Mouse (Mus musculus): ENCODE measurements around the gene Atp6v1g3. TPM values are rescaled to one million over a fixed set of nuclear protein-coding genes. Genes with fewer than 3 reads are reported as not detected.

Gene Atp6v1g3
- polyA plus RNA-seq, 1 experiment from 2014 or later = not detected

GRCm38 (mm10) chr1:138256172-138256789 is 17.3 kb upstream of the Atp6v1g3 start:
- no peak overlapping the region for H3K9ac ChIP-seq
- no peaks in the 10 kb centered on the region for H3K36me3 ChIP-seq
- H3K27me3 ChIP-seq = no peaks in the 10 kb centered on the region
- H3K27ac ChIP-seq = no peak overlapping the region
- H3K4me2 ChIP-seq = no peak overlapping the region
- WGBS = 82% methylated on average over 4 of the region's 4 CpGs
- no peak for ATAC-seq (replicated peaks; ENCODE audit: insufficient number of reproducible peaks, insufficient read depth, low FRiP score, low read depth)
- no peak overlapping the region for H3K4me3 ChIP-seq
- H3K4me1 ChIP-seq (replicated peaks) = no peaks in the 10 kb centered on the region
- no peaks in the 10 kb centered on the region for H3K9me3 ChIP-seq (replicated peaks)

GRCm38 (mm10) chr1:138258758-138259157 is 14.8 kb upstream of the Atp6v1g3 start:
- H3K4me1 ChIP-seq (replicated peaks) = no peaks in the 10 kb centered on the region
- H3K9me3 ChIP-seq (replicated peaks) = no peaks in the 10 kb centered on the region
- no peak overlapping the region for H3K27ac ChIP-seq
- no peak overlapping the region for H3K4me2 ChIP-seq
- H3K27me3 ChIP-seq = no peaks in the 10 kb centered on the region
- ATAC-seq (replicated peaks; ENCODE audit: insufficient number of reproducible peaks, insufficient read depth, low FRiP score, low read depth) = no peak
- no peak overlapping the region for H3K9ac ChIP-seq
- H3K36me3 ChIP-seq = no peaks in the 10 kb centered on the region
- WGBS = 65% methylated on average over 4 of the region's 4 CpGs
- no peak overlapping the region for H3K4me3 ChIP-seq

- no peaks in the 10 kb centered on the region for H3K4me1 ChIP-seq (replicated peaks)
- no peak overlapping the region for H3K27ac ChIP-seq
- H3K27me3 ChIP-seq = no peaks in the 10 kb centered on the region
- no peak overlapping the region for H3K9ac ChIP-seq
- H3K9me3 ChIP-seq (replicated peaks) = no peaks in the 10 kb centered on the region
- no peak for ATAC-seq (replicated peaks; ENCODE audit: insufficient number of reproducible peaks, insufficient read depth, low FRiP score, low read depth)
- no peak overlapping the region for H3K4me2 ChIP-seq
- WGBS = 79% methylated on average over 3 of the region's 3 CpGs
- no peak overlapping the region for H3K4me3 ChIP-seq
- no peaks in the 10 kb centered on the region for H3K36me3 ChIP-seq
Observed at GRCm38 (mm10) chr1:138261520-138261919, 12.0 kb upstream of the Atp6v1g3 start.

- no peaks in the 10 kb centered on the region for H3K27me3 ChIP-seq
- H3K4me1 ChIP-seq (replicated peaks) = no peaks in the 10 kb centered on the region
- no peaks in the 10 kb centered on the region for H3K9me3 ChIP-seq (replicated peaks)
- H3K9ac ChIP-seq = no peak overlapping the region
- no peak for ATAC-seq (replicated peaks; ENCODE audit: insufficient number of reproducible peaks, insufficient read depth, low FRiP score, low read depth)
- no peak overlapping the region for H3K4me2 ChIP-seq
- H3K4me3 ChIP-seq = no peak overlapping the region
- H3K27ac ChIP-seq = no peak overlapping the region
- no peaks in the 10 kb centered on the region for H3K36me3 ChIP-seq
Observed at GRCm38 (mm10) chr1:138262408-138262807, 11.1 kb upstream of the Atp6v1g3 start.

- Histone ChIP-seq H3K4me2 (no peak overlapping the region), H3K36me3 (no peaks in the 10 kb centered on the region), H3K27me3 (no peaks in the 10 kb centered on the region), H3K27ac (no peak overlapping the region), H3K4me3 (no peak overlapping the region), H3K9ac (no peak overlapping the region), H3K4me1 (replicated peaks) (no peaks in the 10 kb centered on the region), H3K9me3 (replicated peaks) (no peaks in the 10 kb centered on the region)
- no peak for ATAC-seq (replicated peaks; ENCODE audit: insufficient number of reproducible peaks, insufficient read depth, low FRiP score, low read depth)
- 79% methylated on average over 5 of the region's 5 CpGs for WGBS
Observed at GRCm38 (mm10) chr1:138267465-138268055, 6.0 kb upstream of the Atp6v1g3 start.

GRCm38 (mm10) chr1:138274930-138275329 is 1.4 kb downstream of the Atp6v1g3 start:
- no peak for ATAC-seq (replicated peaks; ENCODE audit: insufficient number of reproducible peaks, insufficient read depth, low FRiP score, low read depth)

GRCm38 (mm10) chr1:138275859-138276258 is 2.3 kb downstream of the Atp6v1g3 start:
- H3K9ac ChIP-seq = no peak overlapping the region
- H3K36me3 ChIP-seq = no peaks in the 10 kb centered on the region
- no peak overlapping the region for H3K4me2 ChIP-seq
- H3K27ac ChIP-seq = no peak overlapping the region
- no peak for ATAC-seq (replicated peaks; ENCODE audit: insufficient number of reproducible peaks, insufficient read depth, low FRiP score, low read depth)
- 56% methylated on average over 5 of the region's 5 CpGs for WGBS
- no peaks in the 10 kb centered on the region for H3K9me3 ChIP-seq (replicated peaks)
- no peaks in the 10 kb centered on the region for H3K27me3 ChIP-seq
- H3K4me1 ChIP-seq (replicated peaks) = no peaks in the 10 kb centered on the region
- H3K4me3 ChIP-seq = no peak overlapping the region

More at GRCm38 (mm10) chr1:138274930-138275329, 1.4 kb downstream of the Atp6v1g3 start:
- Histone ChIP-seq H3K4me1 (replicated peaks) (no peaks in the 10 kb centered on the region), H3K4me2 (no peak overlapping the region), H3K4me3 (no peak overlapping the region), H3K27me3 (no peaks in the 10 kb centered on the region), H3K27ac (no peak overlapping the region), H3K9me3 (replicated peaks) (no peaks in the 10 kb centered on the region), H3K9ac (no peak overlapping the region), H3K36me3 (no peaks in the 10 kb centered on the region)
- WGBS = 72% methylated on average over 3 of the region's 3 CpGs

GRCm38 (mm10) chr1:138281139-138281538 is 7.6 kb downstream of the Atp6v1g3 start:
- Histone ChIP-seq H3K4me1 (replicated peaks) (no peaks in the 10 kb centered on the region), H3K4me2 (no peak overlapping the region), H3K36me3 (no peaks in the 10 kb centered on the region), H3K9me3 (replicated peaks) (no peaks in the 10 kb centered on the region), H3K4me3 (no peak overlapping the region), H3K27ac (no peak overlapping the region), H3K9ac (no peak overlapping the region), H3K27me3 (no peaks in the 10 kb centered on the region)
- WGBS = 72% methylated on average over 6 of the region's 6 CpGs
- no peak for ATAC-seq (replicated peaks; ENCODE audit: insufficient number of reproducible peaks, insufficient read depth, low FRiP score, low read depth)

- no peak overlapping the region for H3K4me3 ChIP-seq
- H3K4me2 ChIP-seq = no peak overlapping the region
- H3K27me3 ChIP-seq = no peaks in the 10 kb centered on the region
- no peak overlapping the region for H3K9ac ChIP-seq
- H3K9me3 ChIP-seq (replicated peaks) = no peaks in the 10 kb centered on the region
- H3K4me1 ChIP-seq (replicated peaks) = no peaks in the 10 kb centered on the region
- 79% methylated on average over 3 of the region's 3 CpGs for WGBS
- H3K27ac ChIP-seq = no peak overlapping the region
- no peaks in the 10 kb centered on the region for H3K36me3 ChIP-seq
- no peak for ATAC-seq (replicated peaks; ENCODE audit: insufficient number of reproducible peaks, insufficient read depth, low FRiP score, low read depth)
Observed at GRCm38 (mm10) chr1:138282413-138283141, 9.0 kb downstream of the Atp6v1g3 start.

- no peaks in the 10 kb centered on the region for H3K9me3 ChIP-seq (replicated peaks)
- 86% methylated on average over 4 of the region's 4 CpGs for WGBS
- no peaks in the 10 kb centered on the region for H3K27me3 ChIP-seq
- ATAC-seq (replicated peaks; ENCODE audit: insufficient number of reproducible peaks, insufficient read depth, low FRiP score, low read depth) = no peak
- H3K9ac ChIP-seq = no peak overlapping the region
- no peak overlapping the region for H3K4me2 ChIP-seq
- H3K27ac ChIP-seq = no peak overlapping the region
- H3K4me1 ChIP-seq (replicated peaks) = no peaks in the 10 kb centered on the region
- H3K36me3 ChIP-seq = no peaks in the 10 kb centered on the region
- no peak overlapping the region for H3K4me3 ChIP-seq
Observed at GRCm38 (mm10) chr1:138287665-138288064, 14.1 kb downstream of the Atp6v1g3 start.

- no peaks in the 10 kb centered on the region for H3K4me1 ChIP-seq (replicated peaks)
- H3K36me3 ChIP-seq = no peaks in the 10 kb centered on the region
- no peak overlapping the region for H3K9ac ChIP-seq
- no peaks in the 10 kb centered on the region for H3K27me3 ChIP-seq
- 52% methylated on average over 1 of the region's 1 CpGs for WGBS
- H3K27ac ChIP-seq = no peak overlapping the region
- no peak for ATAC-seq (replicated peaks; ENCODE audit: insufficient number of reproducible peaks, insufficient read depth, low FRiP score, low read depth)
- no peaks in the 10 kb centered on the region for H3K9me3 ChIP-seq (replicated peaks)
- H3K4me3 ChIP-seq = no peak overlapping the region
- no peak overlapping the region for H3K4me2 ChIP-seq
Observed at GRCm38 (mm10) chr1:138288721-138289120, 15.2 kb downstream of the Atp6v1g3 start.
